Mouse (Mus musculus) midbrain, embryonic 16.5 days (tissue): ENCODE measurements around the gene Gnai2. TPM values are rescaled to one million over a fixed set of nuclear protein-coding genes. Genes with fewer than 3 reads are reported as not detected.

Source experiments
- ATAC-seq: fragments of 200-750 bp; cut with Nextera tagmentation; 2 replicates; pipeline ENCODE4 v1.8.0; 2017; ENCODE audit warnings: moderate TSS enrichment
- H3K27ac ChIP-seq: fragments of 300-500 bp; sonication (generic); 2 replicates; pipeline ENCODE4 v1.5.1; 2014; ENCODE audit warnings: mild to moderate bottlenecking, low read length, mixed read lengths
- H3K27me3 ChIP-seq: fragments of 300-500 bp; sonication (generic); 2 replicates; pipeline ENCODE4 v1.6.1; 2014; ENCODE audit warnings: low read depth, low read length, mixed read lengths; ENCODE audit not compliant: control insufficient read depth, insufficient read depth
- H3K36me3 ChIP-seq: fragments of 300-500 bp; sonication (generic); 2 replicates; pipeline ENCODE4 v1.6.1; 2014; ENCODE audit warnings: mild to moderate bottlenecking, low read length, moderate library complexity, mixed read lengths; ENCODE audit not compliant: control insufficient read depth, insufficient read depth
- H3K4me1 ChIP-seq: fragments of 300-500 bp; sonication (generic); 2 replicates; pipeline ENCODE4 v1.6.1; 2014; ENCODE audit warnings: mild to moderate bottlenecking, low read length, mixed read lengths; ENCODE audit not compliant: control insufficient read depth, insufficient read depth
- H3K4me2 ChIP-seq: fragments of 300-500 bp; sonication (generic); 2 replicates; pipeline ENCODE4 v1.6.1; 2014; ENCODE audit warnings: mild to moderate bottlenecking, low read length, mixed read lengths
- H3K4me3 ChIP-seq: fragments of 300-500 bp; sonication (generic); 2 replicates; pipeline ENCODE4 v1.5.1; 2014; ENCODE audit warnings: low read depth, mild to moderate bottlenecking, low read length, moderate library complexity, mixed read lengths
- H3K9ac ChIP-seq: fragments of 300-500 bp; sonication (generic); 2 replicates; pipeline ENCODE4 v1.6.1; 2014; ENCODE audit warnings: low read depth, low read length, mixed read lengths
- H3K9me3 ChIP-seq: fragments of 300-500 bp; sonication (generic); replicated peaks from 2 replicates; pipeline ENCODE4 v1.6.1; 2014; ENCODE audit warnings: mild to moderate bottlenecking, low read length, mixed read lengths; ENCODE audit not compliant: control insufficient read depth, poor library complexity, severe bottlenecking
- WGBS: fragments of 180-500 bp; shearing (Covaris S2); extraction: QIAGEN DNeasy Blood & Tissue Kit; methylation state at CpG from one replicate; pipeline ENCODE4 v1.1.7; 2014; 5-methylcytosine and 5-hydroxymethylcytosine counted together
- polyA plus RNA-seq: library from polyadenylated mRNA; unstranded; fragments of >200 nt; fragmentation: Nextera tagmentation; extraction: Ambion mirVana; gene quantifications from 2 replicates; pipeline ENCODE4 v1.2.1, GENCODE M21; 2015

Gnai2 gene
- polyA plus RNA-seq, 1 experiment from 2014 or later: 278 TPM

GRCm38 (mm10) chr9:107593101-107593976, 41.8 kb downstream of the Gnai2 start:
- H3K4me1 ChIP-seq: peaks cover 6% of the 10 kb centered on the region
- H3K36me3 ChIP-seq: peaks cover 20% of the 10 kb centered on the region
- no peaks in the 10 kb centered on the region for H3K27me3 ChIP-seq
- no peak for ATAC-seq
- H3K9me3 ChIP-seq: no peaks in the 10 kb centered on the region
- H3K9ac ChIP-seq: no peak overlapping the region
- 74% methylated on average over 11 of the region's 11 CpGs for WGBS
- H3K4me3 ChIP-seq: no peak overlapping the region
- no peak overlapping the region for H3K4me2 ChIP-seq
- no peak overlapping the region for H3K27ac ChIP-seq

- Histone ChIP-seq H3K9me3 (no peaks in the 10 kb centered on the region), H3K9ac (no peak overlapping the region)
Measured at GRCm38 (mm10) chr9:107590773-107591060, 44.5 kb downstream of the Gnai2 start.

GRCm38 (mm10) chr9:107590058-107590772, 45.0 kb downstream of the Gnai2 start:
- H3K4me3 ChIP-seq: no peak overlapping the region
- H3K4me2 ChIP-seq: no peak overlapping the region
- H3K9ac ChIP-seq: no peak overlapping the region
- no peak for ATAC-seq
- WGBS: 92% methylated on average over 25 of the region's 25 CpGs
- H3K27me3 ChIP-seq: no peaks in the 10 kb centered on the region
- peaks cover 20% of the 10 kb centered on the region for H3K36me3 ChIP-seq
- H3K4me1 ChIP-seq: peaks cover 12% of the 10 kb centered on the region
- H3K9me3 ChIP-seq: no peaks in the 10 kb centered on the region
- no peak overlapping the region for H3K27ac ChIP-seq

More at GRCm38 (mm10) chr9:107590773-107591060, 44.5 kb downstream of the Gnai2 start:
- no peak for ATAC-seq
- Histone ChIP-seq H3K4me1 (peaks cover 12% of the 10 kb centered on the region), H3K4me3 (no peak overlapping the region), H3K4me2 (no peak overlapping the region), H3K27ac (no peak overlapping the region), H3K27me3 (no peaks in the 10 kb centered on the region), H3K36me3 (peaks cover 20% of the 10 kb centered on the region)
- 92% methylated on average over 6 of the region's 6 CpGs for WGBS

GRCm38 (mm10) chr9:107587833-107588639, 47.1 kb downstream of the Gnai2 start:
- peak overlapping the region; percentile 92 for H3K4me2 ChIP-seq
- H3K4me3 ChIP-seq: peak overlapping the region; percentile 79
- peak overlapping the region; percentile 38; the same call in 1 of the 2 replicates for H3K27ac ChIP-seq
- peak overlapping the region; percentile 67 for H3K9ac ChIP-seq
- ATAC-seq: no peak; the same call in 1 of the 2 replicates
- peaks cover 12% of the 10 kb centered on the region for H3K36me3 ChIP-seq
- H3K27me3 ChIP-seq: no peaks in the 10 kb centered on the region
- WGBS: 7% methylated on average over 33 of the region's 33 CpGs
- H3K9me3 ChIP-seq: no peaks in the 10 kb centered on the region
- peaks cover 12% of the 10 kb centered on the region for H3K4me1 ChIP-seq

- peaks cover 14% of the 10 kb centered on the region for H3K4me1 ChIP-seq
- peak within 1 kb of the TSS; percentile 38; the same call in 1 of the 2 replicates for H3K27ac ChIP-seq
- no peaks in the 10 kb centered on the region for H3K27me3 ChIP-seq
- peak; percentile 97 for ATAC-seq
- peaks cover 14% of the 10 kb centered on the region for H3K36me3 ChIP-seq
- H3K9ac ChIP-seq: peak within 1 kb of the TSS; percentile 67
- H3K4me2 ChIP-seq: peak within 1 kb of the TSS; percentile 92
- H3K9me3 ChIP-seq: no peaks in the 10 kb centered on the region
- peak within 1 kb of the TSS; percentile 79 for H3K4me3 ChIP-seq
- 13% methylated on average over 46 of the region's 46 CpGs for WGBS
Measured at GRCm38 (mm10) chr9:107586974-107587832, 48.0 kb downstream of the Gnai2 start, which contains the start of gene Ifrd2. Ifrd2 (plus strand) TSS chr9:107587642.

- no peak overlapping the region for H3K27ac ChIP-seq
Measured at GRCm38 (mm10) chr9:107586504-107586903, 48.7 kb downstream of the Gnai2 start.

GRCm38 (mm10) chr9:107583174-107583573, 52.0 kb downstream of the Gnai2 start:
- Histone ChIP-seq H3K4me1 (peaks cover 23% of the 10 kb centered on the region), H3K9ac (no peak overlapping the region), H3K27me3 (no peaks in the 10 kb centered on the region), H3K27ac (no peak overlapping the region), H3K36me3 (0 out of 2 replicates have a peak, but pooled peaks cover 4% of the 10 kb centered on the region), H3K4me2 (no peak overlapping the region), H3K9me3 (no peaks in the 10 kb centered on the region), H3K4me3 (no peak overlapping the region)
- 92% methylated on average over 14 of the region's 14 CpGs for WGBS
- no peak for ATAC-seq

More at GRCm38 (mm10) chr9:107586504-107586903, 48.7 kb downstream of the Gnai2 start:
- no peak overlapping the region for H3K9ac ChIP-seq
- no peak overlapping the region for H3K4me2 ChIP-seq
- no peak overlapping the region for H3K4me3 ChIP-seq
- H3K27me3 ChIP-seq: no peaks in the 10 kb centered on the region
- peaks cover 14% of the 10 kb centered on the region for H3K36me3 ChIP-seq
- peaks cover 19% of the 10 kb centered on the region for H3K4me1 ChIP-seq
- no peak for ATAC-seq
- H3K9me3 ChIP-seq: no peaks in the 10 kb centered on the region
- 96% methylated on average over 5 of the region's 5 CpGs for WGBS

- Histone ChIP-seq H3K27ac (no peak overlapping the region), H3K27me3 (no peaks in the 10 kb centered on the region), H3K4me1 (peaks cover 20% of the 10 kb centered on the region), H3K4me3 (no peak overlapping the region), H3K9me3 (no peaks in the 10 kb centered on the region), H3K4me2 (no peak overlapping the region), H3K36me3 (0 out of 2 replicates have a peak, but pooled peaks cover 4% of the 10 kb centered on the region), H3K9ac (no peak overlapping the region)
- WGBS: 89% methylated on average over 7 of the region's 7 CpGs
- ATAC-seq: no peak
Measured at GRCm38 (mm10) chr9:107582509-107583062, 52.6 kb downstream of the Gnai2 start.
